Mouse (Mus musculus): Measurements from ENCODE around the gene Fndc3b. TPM values are rescaled to one million over a fixed set of nuclear protein-coding genes. Genes with fewer than 3 reads are reported as not detected.

Fndc3b gene
- polyA plus RNA-seq, 1 experiment from 2014 or later: 39.5 TPM

GRCm38 (mm10) chr3:27531993-27532392 is 179.1 kb downstream of the Fndc3b start:
- Histone ChIP-seq H3K4me1 (peaks cover 11% of the 10 kb centered on the region), H3K4me2 (no peak overlapping the region), H3K4me3 (no peak overlapping the region), H3K9me3 (no peaks in the 10 kb centered on the region), H3K9ac (no peak overlapping the region), H3K36me3 (peaks cover 41% of the 10 kb centered on the region), H3K27me3 (no peaks in the 10 kb centered on the region), H3K27ac (no peak overlapping the region)
- ATAC-seq (ENCODE audit: insufficient number of reproducible peaks, low FRiP score, low TSS enrichment, low read depth): no peak
- 58% methylated on average over 4 of the region's 4 CpGs for WGBS

DNA sequence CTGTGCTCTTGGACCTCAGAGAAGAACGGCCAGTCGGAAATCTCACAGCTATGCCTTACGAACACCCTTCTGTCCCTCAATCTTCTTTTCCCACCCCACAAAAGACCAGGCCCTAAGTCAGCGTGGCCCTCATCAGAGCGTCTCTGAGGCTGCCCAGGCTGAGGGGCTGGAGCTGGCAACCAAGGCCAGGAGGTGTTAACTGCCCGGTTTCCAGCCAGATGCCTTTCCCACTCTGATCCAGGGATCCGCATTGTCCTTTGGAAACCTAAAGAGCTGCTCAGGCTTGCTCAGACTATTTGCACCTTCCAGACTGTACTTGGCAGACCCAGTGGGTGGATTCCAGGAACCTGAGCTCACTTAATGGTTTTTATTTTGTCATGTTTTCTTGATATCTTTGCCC is 180.7 kb downstream of the Fndc3b start:
- WGBS: 66% methylated on average over 7 of the region's 7 CpGs
- Histone ChIP-seq H3K36me3 (peaks cover 26% of the 10 kb centered on the region), H3K27me3 (no peaks in the 10 kb centered on the region), H3K27ac (peak overlapping the region; percentile 54; the same call in 1 of the 2 replicates), H3K9me3 (no peaks in the 10 kb centered on the region), H3K4me1 (peaks cover 11% of the 10 kb centered on the region), H3K4me2 (no peak overlapping the region), H3K9ac (no peak overlapping the region), H3K4me3 (no peak overlapping the region)
- no peak for ATAC-seq (ENCODE audit: insufficient number of reproducible peaks, low FRiP score, low TSS enrichment, low read depth)

GRCm38 (mm10) chr3:27529221-27530051 is 181.7 kb downstream of the Fndc3b start:
- ATAC-seq (ENCODE audit: insufficient number of reproducible peaks, low FRiP score, low TSS enrichment, low read depth): no peak
- peaks cover 26% of the 10 kb centered on the region for H3K36me3 ChIP-seq
- no peak overlapping the region for H3K27ac ChIP-seq
- no peak overlapping the region for H3K4me3 ChIP-seq
- 65% methylated on average over 14 of the region's 14 CpGs for WGBS
- no peaks in the 10 kb centered on the region for H3K27me3 ChIP-seq
- peaks cover 11% of the 10 kb centered on the region for H3K4me1 ChIP-seq
- no peak overlapping the region for H3K9ac ChIP-seq
- no peak overlapping the region for H3K4me2 ChIP-seq
- no peaks in the 10 kb centered on the region for H3K9me3 ChIP-seq

DNA sequence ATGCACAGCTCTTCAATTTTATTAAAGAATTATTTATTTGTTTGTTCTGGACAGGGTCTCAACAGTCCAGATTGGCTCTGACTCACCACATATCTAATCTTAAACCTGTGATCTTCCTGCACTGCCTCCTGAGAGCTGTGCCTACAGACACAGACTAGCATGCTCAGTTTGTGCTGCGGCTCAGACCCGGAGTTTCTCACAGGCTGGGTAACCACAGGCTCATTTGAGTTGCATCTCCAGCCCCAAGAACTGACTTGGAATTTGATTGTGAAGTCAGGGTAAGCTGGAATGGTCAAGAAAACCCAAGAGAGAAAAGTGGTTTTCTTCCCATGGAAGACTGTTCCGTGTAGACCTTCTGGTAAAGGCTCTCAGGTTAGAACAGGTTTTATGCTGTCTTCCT is 184.1 kb downstream of the Fndc3b start:
- H3K27me3 ChIP-seq: no peaks in the 10 kb centered on the region
- no peaks in the 10 kb centered on the region for H3K9me3 ChIP-seq
- no peak for ATAC-seq (ENCODE audit: insufficient number of reproducible peaks, low FRiP score, low TSS enrichment, low read depth)
- H3K4me3 ChIP-seq: no peak overlapping the region
- peaks cover 15% of the 10 kb centered on the region for H3K36me3 ChIP-seq
- no peak overlapping the region for H3K4me2 ChIP-seq
- no peak overlapping the region for H3K9ac ChIP-seq
- no peak overlapping the region for H3K27ac ChIP-seq
- WGBS: 83% methylated on average over 3 of the region's 3 CpGs
- H3K4me1 ChIP-seq: peaks cover 24% of the 10 kb centered on the region

DNA sequence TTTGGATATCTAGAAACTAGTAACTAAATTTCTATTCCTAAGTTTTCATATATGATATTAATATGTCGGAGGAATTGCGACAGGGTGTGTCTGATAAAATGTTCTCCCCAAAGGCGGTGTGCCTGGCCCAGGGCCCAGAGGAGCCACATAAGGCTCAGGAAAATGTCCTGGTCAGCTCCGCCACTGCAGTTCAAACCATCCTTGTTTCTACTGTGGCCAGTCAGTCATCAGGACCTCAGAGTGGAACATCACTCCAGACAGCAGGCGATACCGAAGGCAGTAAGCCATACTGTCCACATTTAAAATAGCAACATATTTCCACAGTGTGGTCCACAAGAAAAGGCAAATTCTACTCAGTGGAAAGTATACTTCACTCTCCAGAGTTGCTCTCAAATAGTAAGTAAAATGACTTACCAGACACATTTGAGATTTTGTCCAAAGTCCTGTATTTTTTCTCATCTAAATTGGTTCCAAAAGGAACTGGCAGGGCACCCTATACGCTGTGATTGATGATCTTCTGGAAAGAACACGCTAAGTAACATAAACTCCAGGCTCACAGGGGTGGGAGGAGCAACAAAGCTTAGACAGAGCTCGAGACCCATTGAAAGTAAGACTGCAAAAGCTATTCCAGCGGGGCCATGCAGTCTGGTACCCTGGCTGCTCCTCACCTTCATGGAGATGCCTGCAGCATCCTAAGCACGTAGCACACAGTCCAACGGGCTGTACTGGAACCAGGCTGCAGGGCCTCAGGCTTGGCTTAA is 187.8 kb downstream of the Fndc3b start:
- 67% methylated on average over 12 of the region's 12 CpGs for WGBS
- no peaks in the 10 kb centered on the region for H3K36me3 ChIP-seq
- ATAC-seq (ENCODE audit: insufficient number of reproducible peaks, low FRiP score, low TSS enrichment, low read depth): peak; percentile 83; the same call in 1 of the 2 replicates
- H3K4me3 ChIP-seq: no peak overlapping the region
- H3K27me3 ChIP-seq: no peaks in the 10 kb centered on the region
- no peak overlapping the region for H3K9ac ChIP-seq
- H3K27ac ChIP-seq: peak overlapping the region; percentile 54
- peaks cover 37% of the 10 kb centered on the region for H3K4me1 ChIP-seq
- no peak overlapping the region for H3K4me2 ChIP-seq
- no peaks in the 10 kb centered on the region for H3K9me3 ChIP-seq

- H3K27me3 ChIP-seq: no peaks in the 10 kb centered on the region
- no peak for ATAC-seq (ENCODE audit: insufficient number of reproducible peaks, low FRiP score, low TSS enrichment, low read depth)
- WGBS: 34% methylated on average over 6 of the region's 6 CpGs
- H3K4me1 ChIP-seq: peaks cover 36% of the 10 kb centered on the region
- H3K27ac ChIP-seq: no peak overlapping the region
- H3K36me3 ChIP-seq: no peaks in the 10 kb centered on the region
- no peak overlapping the region for H3K4me2 ChIP-seq
- no peak overlapping the region for H3K4me3 ChIP-seq
- no peaks in the 10 kb centered on the region for H3K9me3 ChIP-seq
- H3K9ac ChIP-seq: no peak overlapping the region
These were observed 190.7 kb downstream of the Fndc3b start for GRCm38 (mm10) chr3:27520391-27520790.

DNA sequence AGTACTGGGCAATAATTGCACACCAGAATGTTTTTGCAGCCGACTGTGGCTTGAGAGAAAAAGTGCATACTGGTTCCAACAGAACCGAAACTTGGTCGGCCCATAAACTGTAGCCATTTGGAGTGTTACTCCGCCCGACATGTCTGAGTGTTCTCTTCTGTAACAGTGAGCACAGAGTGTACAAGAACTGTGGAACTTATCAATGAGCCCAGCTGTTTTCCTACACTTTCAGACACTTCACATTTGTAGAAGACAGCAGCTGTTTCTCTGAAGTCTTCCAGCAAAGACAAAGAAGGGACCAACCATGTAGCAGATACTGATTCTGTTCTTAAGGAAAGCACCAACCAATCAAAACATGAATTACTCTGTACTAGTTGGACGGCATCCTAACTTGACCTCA is 191.6 kb downstream of the Fndc3b start:
- no peaks in the 10 kb centered on the region for H3K36me3 ChIP-seq
- H3K9ac ChIP-seq: no peak overlapping the region
- WGBS: 82% methylated on average over 6 of the region's 6 CpGs
- ATAC-seq (ENCODE audit: insufficient number of reproducible peaks, low FRiP score, low TSS enrichment, low read depth): no peak
- no peak overlapping the region for H3K4me2 ChIP-seq
- peaks cover 34% of the 10 kb centered on the region for H3K4me1 ChIP-seq
- H3K27ac ChIP-seq: no peak overlapping the region
- no peaks in the 10 kb centered on the region for H3K27me3 ChIP-seq
- no peak overlapping the region for H3K4me3 ChIP-seq
- H3K9me3 ChIP-seq: no peaks in the 10 kb centered on the region

GRCm38 (mm10) chr3:27518935-27519334 is 192.2 kb downstream of the Fndc3b start:
- H3K4me2 ChIP-seq: no peak overlapping the region
- 78% methylated on average over 9 of the region's 9 CpGs for WGBS
- no peaks in the 10 kb centered on the region for H3K27me3 ChIP-seq
- no peaks in the 10 kb centered on the region for H3K9me3 ChIP-seq
- no peak overlapping the region for H3K9ac ChIP-seq
- no peak overlapping the region for H3K27ac ChIP-seq
- H3K4me1 ChIP-seq: peaks cover 32% of the 10 kb centered on the region
- no peak overlapping the region for H3K4me3 ChIP-seq
- no peaks in the 10 kb centered on the region for H3K36me3 ChIP-seq
- no peak for ATAC-seq (ENCODE audit: insufficient number of reproducible peaks, low FRiP score, low TSS enrichment, low read depth)

DNA sequence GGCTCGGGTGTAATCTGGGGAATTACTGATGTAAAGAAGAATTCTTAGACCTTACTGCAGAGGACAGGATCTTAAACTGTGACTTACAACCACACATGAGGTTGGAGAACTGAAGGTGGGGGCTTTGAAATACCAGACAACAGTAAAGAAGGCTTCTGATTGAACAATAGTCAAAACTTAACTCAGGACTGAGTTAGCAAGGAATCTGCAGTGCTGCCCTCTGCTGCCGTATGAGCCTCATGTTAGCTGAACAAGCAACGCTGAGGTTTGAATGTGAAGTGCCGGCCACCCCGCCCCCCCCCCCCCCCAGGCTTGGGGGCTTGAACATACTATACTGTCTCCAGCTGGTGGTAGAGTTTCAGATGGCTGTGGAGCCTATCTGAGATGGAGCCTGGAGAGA is 194.6 kb downstream of the Fndc3b start:
- Histone ChIP-seq H3K27me3 (no peaks in the 10 kb centered on the region), H3K4me3 (no peak overlapping the region), H3K9ac (no peak overlapping the region), H3K27ac (no peak overlapping the region), H3K9me3 (no peaks in the 10 kb centered on the region), H3K36me3 (0 out of 2 replicates have a peak, but pooled peaks cover 4% of the 10 kb centered on the region), H3K4me1 (peaks cover 20% of the 10 kb centered on the region), H3K4me2 (no peak overlapping the region)
- no peak for ATAC-seq (ENCODE audit: insufficient number of reproducible peaks, low FRiP score, low TSS enrichment, low read depth)
- WGBS: 38% methylated on average over 5 of the region's 5 CpGs

DNA sequence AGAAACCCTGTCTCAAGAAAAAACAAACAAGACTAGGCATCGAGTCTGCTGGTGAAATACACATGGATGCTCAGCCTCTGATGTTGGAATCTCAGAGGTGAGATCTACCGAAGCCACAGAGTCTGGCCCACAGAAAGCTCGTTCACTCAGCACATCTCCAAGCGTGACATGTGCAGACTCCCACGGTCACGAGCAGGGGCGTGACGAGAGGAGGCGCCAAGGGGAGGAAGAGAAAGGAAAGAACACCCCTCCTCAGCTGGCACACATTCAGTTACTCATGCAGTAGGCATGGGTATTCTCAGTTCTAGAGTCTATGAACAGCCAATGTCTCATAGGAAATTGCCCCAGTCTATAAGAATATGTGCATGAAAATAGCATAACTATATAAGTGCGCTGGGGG is 199.3 kb downstream of the Fndc3b start:
- H3K4me1 ChIP-seq: no peaks in the 10 kb centered on the region
- H3K9me3 ChIP-seq: no peaks in the 10 kb centered on the region
- H3K27ac ChIP-seq: no peak overlapping the region
- H3K4me3 ChIP-seq: no peak overlapping the region
- no peak overlapping the region for H3K4me2 ChIP-seq
- 67% methylated on average over 10 of the region's 10 CpGs for WGBS
- no peaks in the 10 kb centered on the region for H3K27me3 ChIP-seq
- H3K9ac ChIP-seq: no peak overlapping the region
- ATAC-seq (ENCODE audit: insufficient number of reproducible peaks, low FRiP score, low TSS enrichment, low read depth): no peak
- H3K36me3 ChIP-seq: peaks cover 28% of the 10 kb centered on the region

DNA sequence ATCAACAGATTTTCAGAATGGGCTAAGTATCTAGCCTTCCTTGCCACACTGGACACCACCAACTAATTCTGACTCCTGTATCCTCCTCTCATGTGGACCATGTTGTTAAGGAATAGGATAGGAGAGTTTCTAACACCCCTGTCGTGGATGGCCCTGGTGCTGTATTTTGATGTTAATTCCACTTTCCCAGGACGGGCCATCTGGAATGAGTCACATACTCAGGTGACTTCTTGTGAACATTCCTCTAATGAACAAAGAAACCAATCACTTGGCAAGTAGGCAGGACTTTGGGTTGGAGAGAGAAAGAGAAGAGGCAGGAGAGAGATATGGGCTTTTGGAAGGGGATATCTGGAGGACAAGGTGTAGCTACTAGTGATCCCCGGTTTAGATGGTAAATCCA is 204.2 kb downstream of the Fndc3b start:
- peaks cover 57% of the 10 kb centered on the region for H3K36me3 ChIP-seq
- no peak overlapping the region for H3K4me2 ChIP-seq
- H3K27me3 ChIP-seq: no peaks in the 10 kb centered on the region
- no peaks in the 10 kb centered on the region for H3K4me1 ChIP-seq
- H3K4me3 ChIP-seq: no peak overlapping the region
- no peak overlapping the region for H3K9ac ChIP-seq
- H3K9me3 ChIP-seq: no peaks in the 10 kb centered on the region
- no peak overlapping the region for H3K27ac ChIP-seq
- no peak for ATAC-seq (ENCODE audit: insufficient number of reproducible peaks, low FRiP score, low TSS enrichment, low read depth)
- 77% methylated on average over 3 of the region's 3 CpGs for WGBS

GRCm38 (mm10) chr3:27505582-27505981 is 205.5 kb downstream of the Fndc3b start:
- Histone ChIP-seq H3K27ac (no peak overlapping the region), H3K27me3 (no peaks in the 10 kb centered on the region), H3K4me3 (no peak overlapping the region), H3K4me1 (no peaks in the 10 kb centered on the region), H3K9me3 (no peaks in the 10 kb centered on the region), H3K9ac (no peak overlapping the region), H3K36me3 (peaks cover 60% of the 10 kb centered on the region), H3K4me2 (no peak overlapping the region)
- ATAC-seq (ENCODE audit: insufficient number of reproducible peaks, low FRiP score, low TSS enrichment, low read depth): no peak
- 92% methylated on average over 3 of the region's 3 CpGs for WGBS
